Mouse (Mus musculus): ENCODE results near the gene Ppard.

GRCm38 (mm10) chr17:28201982-28202381 is 30.5 kb upstream of the Ppard start:
- no peak for TF ChIP-seq EP300 (IDR thresholded peaks at IDR 0.05; ENCODE audit: low read depth)
- TF ChIP-seq CTCF (IDR thresholded peaks at IDR 0.05; ENCODE audit: low read depth) = no peak
